Mouse (Mus musculus) neural tube, embryonic 15.5 days (tissue): ENCODE measurements around the gene Zmiz1. TPM values are rescaled to one million over a fixed set of nuclear protein-coding genes. Genes with fewer than 3 reads are reported as not detected.

ENCODE experiments used
- ATAC-seq: fragments of 200-750 bp; cut with Nextera tagmentation; 2 replicates; pipeline ENCODE4 v1.8.0; 2017; ENCODE audit warnings: mild to moderate bottlenecking, moderate TSS enrichment, moderate library complexity; ENCODE audit not compliant: low FRiP score
- H3K27ac ChIP-seq: fragments of 300-500 bp; sonication (generic); replicated peaks from 2 replicates; pipeline ENCODE4 v1.5.1; 2015; ENCODE audit warnings: mild to moderate bottlenecking, inconsistent platforms
- H3K27me3 ChIP-seq: fragments of 300-500 bp; sonication (generic); replicated peaks from 2 replicates; pipeline ENCODE4 v1.6.1; 2015; ENCODE audit warnings: inconsistent platforms
- H3K36me3 ChIP-seq: fragments of 300-500 bp; sonication (generic); 2 replicates; pipeline ENCODE4 v1.6.1; 2015; ENCODE audit warnings: inconsistent platforms
- H3K4me1 ChIP-seq: fragments of 300-500 bp; sonication (generic); 2 replicates; pipeline ENCODE4 v1.6.1; 2015; ENCODE audit warnings: inconsistent platforms
- H3K4me2 ChIP-seq: fragments of 300-500 bp; sonication (generic); 2 replicates; pipeline ENCODE4 v1.6.1; 2015; ENCODE audit warnings: inconsistent platforms, mild to moderate bottlenecking, moderate library complexity
- H3K4me3 ChIP-seq: fragments of 300-500 bp; sonication (generic); replicated peaks from 2 replicates; pipeline ENCODE4 v1.5.1; 2015; ENCODE audit warnings: mild to moderate bottlenecking, inconsistent platforms
- H3K9ac ChIP-seq: fragments of 300-500 bp; sonication (generic); replicated peaks from 2 replicates; pipeline ENCODE4 v1.6.1; 2015; ENCODE audit warnings: mild to moderate bottlenecking, inconsistent platforms
- H3K9me3 ChIP-seq: fragments of 300-500 bp; sonication (generic); replicated peaks from 2 replicates; pipeline ENCODE4 v1.6.1; 2016; ENCODE audit warnings: inconsistent platforms
- WGBS: fragments of 180-500 bp; shearing (Covaris S2); methylation state at CpG from one replicate; pipeline ENCODE4 v1.1.7; 2015; ENCODE audit warnings: mixed read lengths; 5-methylcytosine and 5-hydroxymethylcytosine counted together
- polyA plus RNA-seq: library from polyadenylated mRNA; unstranded; fragments of >200 nt; fragmentation: Nextera tagmentation; extraction: Ambion mirVana; gene quantifications from 2 replicates; pipeline ENCODE4 v1.2.1, GENCODE M21; 2015

Zmiz1 gene
- polyA plus RNA-seq, 1 experiment from 2014 or later = 54.7 TPM

DNA sequence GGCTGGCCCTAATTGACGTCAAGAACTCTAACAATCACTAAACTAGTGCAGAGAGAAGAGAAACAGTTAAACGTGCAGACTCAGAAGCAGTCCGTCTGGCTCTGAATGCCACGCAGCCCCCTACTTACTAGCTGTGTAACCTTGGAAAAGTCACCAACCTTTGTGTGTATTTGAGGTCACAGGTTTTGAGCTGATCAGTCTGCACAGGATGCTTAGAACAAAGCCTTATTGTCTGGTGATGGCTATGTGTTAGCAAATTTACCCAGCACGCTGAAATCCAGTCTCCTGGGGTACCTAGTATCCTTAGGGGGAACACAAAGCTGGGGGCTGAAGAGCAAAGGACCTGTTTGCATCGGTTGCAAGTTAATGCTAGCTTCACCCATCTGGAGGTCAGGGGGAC lies 133.5 kb downstream of the Zmiz1 start:
- no peaks in the 10 kb centered on the region for H3K9me3 ChIP-seq
- no peaks in the 10 kb centered on the region for H3K36me3 ChIP-seq
- 51% methylated on average over 6 of the region's 6 CpGs for WGBS
- no peak overlapping the region for H3K4me2 ChIP-seq
- H3K9ac ChIP-seq = no peak overlapping the region
- no peak for ATAC-seq
- no peak overlapping the region for H3K4me3 ChIP-seq
- H3K27me3 ChIP-seq = no peaks in the 10 kb centered on the region
- peaks cover 55% of the 10 kb centered on the region for H3K4me1 ChIP-seq
- 0 out of 2 replicates have a peak overlapping the region, but pooled peaks have one; percentile 11 for H3K27ac ChIP-seq

DNA sequence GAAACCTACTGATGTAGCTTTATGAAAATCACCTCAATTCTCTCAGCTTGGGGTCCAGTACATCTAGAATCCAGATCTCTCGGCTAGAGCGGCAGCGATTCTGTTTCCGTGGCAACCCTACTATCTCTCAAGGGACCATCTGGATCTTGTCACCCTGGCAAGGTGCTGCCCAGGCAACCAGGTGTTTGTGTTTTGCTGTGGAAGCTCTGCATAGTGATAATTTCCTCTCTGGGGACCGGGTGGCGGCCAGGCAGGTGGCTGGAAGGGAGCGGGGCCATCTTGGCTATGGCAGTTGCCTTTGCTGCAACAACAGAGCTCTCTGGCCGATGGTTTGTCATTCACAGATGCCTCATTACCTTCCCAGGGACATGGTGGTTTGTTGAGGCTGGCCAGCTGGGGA lies 134.9 kb downstream of the Zmiz1 start:
- 0 out of 2 replicates have a peak, but pooled peaks cover 6% of the 10 kb centered on the region for H3K36me3 ChIP-seq
- no peaks in the 10 kb centered on the region for H3K27me3 ChIP-seq
- H3K4me3 ChIP-seq = no peak overlapping the region
- no peak overlapping the region for H3K4me2 ChIP-seq
- H3K9me3 ChIP-seq = no peaks in the 10 kb centered on the region
- H3K27ac ChIP-seq = peak overlapping the region; percentile 69
- ATAC-seq = no peak
- H3K4me1 ChIP-seq = peaks cover 51% of the 10 kb centered on the region
- WGBS = 46% methylated on average over 8 of the region's 8 CpGs
- H3K9ac ChIP-seq = no peak overlapping the region

GRCm38 (mm10) chr14:25594611-25595010 lies 135.6 kb downstream of the Zmiz1 start:
- H3K27me3 ChIP-seq = no peaks in the 10 kb centered on the region
- ATAC-seq = no peak
- H3K36me3 ChIP-seq = 0 out of 2 replicates have a peak, but pooled peaks cover 7% of the 10 kb centered on the region
- H3K9me3 ChIP-seq = no peaks in the 10 kb centered on the region
- peaks cover 48% of the 10 kb centered on the region for H3K4me1 ChIP-seq
- H3K4me3 ChIP-seq = no peak overlapping the region
- WGBS = 70% methylated on average over 4 of the region's 4 CpGs
- no peak overlapping the region for H3K9ac ChIP-seq
- H3K27ac ChIP-seq = peak overlapping the region; percentile 69
- H3K4me2 ChIP-seq = no peak overlapping the region

DNA sequence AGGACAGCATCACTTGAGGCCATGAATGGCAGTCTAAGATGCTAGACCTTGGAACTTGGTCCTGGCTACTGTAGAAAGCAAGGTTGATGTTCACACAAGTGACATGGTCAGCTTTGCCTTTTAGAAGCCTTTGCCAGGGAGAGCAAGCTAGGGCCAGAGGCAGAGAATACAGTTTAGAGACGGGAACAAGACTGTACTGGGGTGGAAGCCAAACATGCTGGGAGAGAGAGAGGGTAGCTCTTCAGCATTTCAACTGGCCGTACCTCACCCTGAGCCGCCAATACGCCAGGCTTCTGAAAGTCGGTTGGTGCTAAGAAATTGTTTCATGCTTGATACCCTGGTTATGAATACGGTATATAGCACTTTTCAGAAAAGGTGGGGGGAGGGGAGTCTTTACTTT lies 140.0 kb downstream of the Zmiz1 start:
- no peak for ATAC-seq
- H3K27ac ChIP-seq = 0 out of 2 replicates have a peak overlapping the region, but pooled peaks have one; percentile 37
- WGBS = 78% methylated on average over 6 of the region's 6 CpGs

DNA sequence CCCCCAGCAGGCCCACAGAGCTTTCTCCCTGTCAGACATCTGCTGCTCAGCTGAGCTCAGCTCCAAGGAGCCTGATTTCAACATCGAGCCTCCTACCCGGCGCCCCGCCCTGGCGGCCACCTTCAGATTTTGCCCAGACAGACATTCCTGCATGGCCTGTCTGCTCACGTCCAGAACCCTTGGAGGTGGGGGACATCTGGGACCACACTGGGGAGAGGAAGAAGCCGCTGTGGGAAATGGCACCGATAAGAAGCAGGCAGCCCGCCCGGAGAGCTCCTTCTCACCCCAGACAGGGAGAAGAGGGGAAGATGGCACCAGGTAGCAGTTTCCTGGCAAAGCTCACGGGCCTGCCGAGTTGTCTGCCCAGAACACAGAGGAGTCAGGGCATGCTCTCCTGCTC lies 140.9 kb downstream of the Zmiz1 start:
- peaks cover 59% of the 10 kb centered on the region for H3K4me1 ChIP-seq
- no peak overlapping the region for H3K27ac ChIP-seq
- no peaks in the 10 kb centered on the region for H3K9me3 ChIP-seq
- H3K4me3 ChIP-seq = no peak overlapping the region
- ATAC-seq = no peak
- 0 out of 2 replicates have a peak, but pooled peaks cover 7% of the 10 kb centered on the region for H3K36me3 ChIP-seq
- no peak overlapping the region for H3K4me2 ChIP-seq
- H3K27me3 ChIP-seq = no peaks in the 10 kb centered on the region
- WGBS = 82% methylated on average over 12 of the region's 12 CpGs
- no peak overlapping the region for H3K9ac ChIP-seq

More for the DNA sequence above, 140.0 kb downstream of the Zmiz1 start:
- Histone ChIP-seq H3K4me3 (no peak overlapping the region), H3K4me1 (peaks cover 58% of the 10 kb centered on the region), H3K4me2 (no peak overlapping the region), H3K9me3 (no peaks in the 10 kb centered on the region), H3K9ac (no peak overlapping the region), H3K27me3 (no peaks in the 10 kb centered on the region), H3K36me3 (0 out of 2 replicates have a peak, but pooled peaks cover 7% of the 10 kb centered on the region)

DNA sequence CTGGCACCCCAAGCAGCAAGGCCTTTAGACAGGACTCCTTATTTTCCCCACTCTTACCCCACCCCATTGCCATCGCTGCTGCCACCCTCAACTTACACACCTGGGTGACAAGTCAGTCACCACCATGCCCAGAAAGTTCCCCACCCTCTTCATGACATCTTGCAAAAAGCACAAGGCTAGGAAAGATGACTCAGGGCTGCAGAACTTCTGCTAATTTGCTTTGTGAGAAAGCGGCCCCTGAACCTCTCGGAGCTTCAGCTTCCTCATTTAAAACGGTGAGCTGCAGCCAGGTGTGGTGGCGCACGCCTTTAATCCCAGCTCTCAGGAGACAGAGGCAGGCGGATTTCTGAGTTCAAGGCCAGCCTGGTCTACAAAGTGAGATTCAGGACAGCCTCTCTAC lies 141.4 kb downstream of the Zmiz1 start:
- no peak overlapping the region for H3K9ac ChIP-seq
- 86% methylated on average over 7 of the region's 7 CpGs for WGBS

DNA sequence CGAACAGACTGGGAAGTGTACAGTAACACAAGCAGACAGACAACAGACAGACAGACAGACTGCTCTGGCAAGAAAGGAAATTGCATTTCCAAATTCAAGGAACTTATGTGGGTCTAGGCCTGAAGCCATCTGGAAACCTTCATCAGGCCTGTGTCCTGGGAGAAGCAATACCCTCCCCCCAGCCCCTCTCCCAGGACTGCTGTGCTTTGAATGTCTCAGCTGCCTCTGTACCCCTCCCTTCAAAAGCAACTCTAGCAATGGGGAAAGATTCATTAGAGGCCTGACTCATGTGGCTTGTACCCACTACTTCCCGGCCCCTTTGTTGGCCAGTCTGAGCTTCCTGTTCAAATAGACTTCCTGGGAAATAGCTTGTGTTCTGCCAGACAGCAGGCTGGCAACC lies 142.0 kb downstream of the Zmiz1 start:
- no peak overlapping the region for H3K4me3 ChIP-seq
- no peak overlapping the region for H3K4me2 ChIP-seq
- no peak for ATAC-seq
- WGBS = 52% methylated on average over 2 of the region's 2 CpGs
- H3K9me3 ChIP-seq = no peaks in the 10 kb centered on the region
- no peak overlapping the region for H3K9ac ChIP-seq
- H3K27me3 ChIP-seq = no peaks in the 10 kb centered on the region
- peak overlapping the region; percentile 29; the same call in 1 of the 2 replicates for H3K27ac ChIP-seq
- 0 out of 2 replicates have a peak, but pooled peaks cover 7% of the 10 kb centered on the region for H3K36me3 ChIP-seq
- H3K4me1 ChIP-seq = peaks cover 64% of the 10 kb centered on the region

More for the DNA sequence above, 141.4 kb downstream of the Zmiz1 start:
- Histone ChIP-seq H3K4me2 (no peak overlapping the region), H3K36me3 (0 out of 2 replicates have a peak, but pooled peaks cover 7% of the 10 kb centered on the region), H3K27ac (0 out of 2 replicates have a peak overlapping the region, but pooled peaks have one; percentile 29), H3K27me3 (no peaks in the 10 kb centered on the region), H3K4me3 (no peak overlapping the region), H3K4me1 (peaks cover 59% of the 10 kb centered on the region), H3K9me3 (no peaks in the 10 kb centered on the region)
- ATAC-seq = no peak

- peaks cover 75% of the 10 kb centered on the region for H3K4me1 ChIP-seq
- H3K36me3 ChIP-seq = 0 out of 2 replicates have a peak, but pooled peaks cover 7% of the 10 kb centered on the region
- no peak for ATAC-seq
- no peak overlapping the region for H3K9ac ChIP-seq
- H3K27me3 ChIP-seq = no peaks in the 10 kb centered on the region
- H3K4me2 ChIP-seq = no peak overlapping the region
- no peaks in the 10 kb centered on the region for H3K9me3 ChIP-seq
- no peak overlapping the region for H3K4me3 ChIP-seq
- H3K27ac ChIP-seq = no peak overlapping the region
- 93% methylated on average over 2 of the region's 2 CpGs for WGBS
Measured at GRCm38 (mm10) chr14:25602018-25602417, 143.0 kb downstream of the Zmiz1 start.

GRCm38 (mm10) chr14:25604395-25605142 lies 145.6 kb downstream of the Zmiz1 start:
- H3K9me3 ChIP-seq = no peaks in the 10 kb centered on the region
- no peak overlapping the region for H3K4me3 ChIP-seq
- H3K4me1 ChIP-seq = peaks cover 79% of the 10 kb centered on the region
- H3K4me2 ChIP-seq = no peak overlapping the region
- H3K27ac ChIP-seq = peak overlapping the region; percentile 56
- no peaks in the 10 kb centered on the region for H3K36me3 ChIP-seq
- WGBS = 6% methylated on average over 15 of the region's 18 CpGs
- H3K9ac ChIP-seq = no peak overlapping the region
- no peak for ATAC-seq
- H3K27me3 ChIP-seq = no peaks in the 10 kb centered on the region

DNA sequence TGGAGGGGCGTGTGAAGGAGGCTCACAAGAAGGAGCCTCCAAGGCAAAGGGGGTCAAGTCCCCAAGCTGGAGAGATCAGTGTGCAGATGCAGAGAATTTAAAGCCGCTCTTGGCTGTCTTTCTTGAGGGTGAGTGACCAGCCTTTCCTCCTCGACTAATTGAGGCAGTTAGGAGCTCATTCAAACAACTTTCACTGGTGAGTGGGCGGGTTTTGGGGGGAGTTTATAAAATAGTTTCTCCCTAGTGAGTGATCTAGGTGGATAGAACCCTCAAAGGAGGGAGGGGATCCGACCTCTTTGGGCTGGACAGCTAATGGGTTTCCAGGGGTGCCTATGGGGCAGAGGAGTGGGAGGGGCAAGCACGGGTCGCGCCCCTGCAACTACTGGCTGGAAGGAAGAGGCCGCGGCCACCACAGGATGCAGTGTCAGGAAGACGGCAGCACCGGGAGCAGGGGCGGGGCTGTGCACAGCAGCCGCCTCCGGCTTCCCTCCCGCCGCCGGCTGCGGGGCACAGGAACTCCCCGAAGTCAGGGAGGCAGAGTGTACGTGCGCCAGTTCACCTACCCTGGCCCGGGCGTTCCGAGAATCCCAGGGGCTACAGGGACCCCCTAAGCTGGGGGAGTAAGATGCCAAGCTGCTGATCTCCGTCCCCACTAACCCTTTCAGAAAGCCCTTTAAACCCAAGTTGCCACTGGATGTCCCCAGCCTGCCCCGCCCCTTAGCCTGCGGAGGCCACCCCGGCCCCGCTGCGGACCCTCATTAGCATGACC lies 147.6 kb downstream of the Zmiz1 start:
- Histone ChIP-seq H3K9me3 (no peaks in the 10 kb centered on the region), H3K27ac (peak overlapping the region; percentile 98), H3K4me2 (peak overlapping the region; percentile 89), H3K27me3 (no peaks in the 10 kb centered on the region), H3K9ac (peak overlapping the region; percentile 80), H3K36me3 (no peaks in the 10 kb centered on the region), H3K4me1 (peaks cover 80% of the 10 kb centered on the region), H3K4me3 (peak overlapping the region; percentile 67)
- peak; percentile 15 for ATAC-seq
- 2% methylated on average over 31 of the region's 31 CpGs for WGBS

GRCm38 (mm10) chr14:25607141-25607967 lies 148.4 kb downstream of the Zmiz1 start:
- WGBS = under 1% methylated on average over 88 of the region's 103 CpGs
- Histone ChIP-seq H3K4me2 (peak overlapping the region; percentile 89), H3K4me1 (peaks cover 80% of the 10 kb centered on the region)

More at GRCm38 (mm10) chr14:25607141-25607967, 148.4 kb downstream of the Zmiz1 start:
- peak; percentile 78 for ATAC-seq
- H3K27ac ChIP-seq = peak overlapping the region; percentile 98
- H3K4me3 ChIP-seq = peak overlapping the region; percentile 67
- H3K36me3 ChIP-seq = no peaks in the 10 kb centered on the region
- H3K9ac ChIP-seq = peak overlapping the region; percentile 80
- no peaks in the 10 kb centered on the region for H3K9me3 ChIP-seq
- no peaks in the 10 kb centered on the region for H3K27me3 ChIP-seq
